Mouse (Mus musculus) ES-E14 (cell line): ENCODE results near the gene Pard3. TPM values are rescaled to one million over a fixed set of nuclear protein-coding genes. Genes with fewer than 3 reads are reported as not detected.
A peak's percentile ranks its signal among the peaks of the same experiment; 100 is the strongest.

Experiments
- DNase-seq: peaks from one replicate; pipeline ENCODE4 v3.0.0-alpha.2; 2013; ENCODE audit warnings: low read depth, low spot score
- H3K27ac ChIP-seq: 2 replicates; pipeline ENCODE4 v1.5.1; 2012; ENCODE audit warnings: low read depth, mild to moderate bottlenecking, low read length, moderate library complexity, mixed read lengths; ENCODE audit not compliant: poor library complexity, insufficient read depth, severe bottlenecking
- H3K36me3 ChIP-seq: 2 replicates; pipeline ENCODE4 v1.6.1; 2012; ENCODE audit warnings: mild to moderate bottlenecking, low read length, moderate library complexity, mixed read lengths; ENCODE audit not compliant: control insufficient read depth, poor library complexity, insufficient read depth, severe bottlenecking
- H3K4me1 ChIP-seq, 2 experiments: fragments of 150-350 bp in 1 of 2; sonication (generic) in 1 of 2; 2 replicates each; pipeline ENCODE4 v1.6.1; 2012; ENCODE audit warnings: low read length in 2 of 2, mild to moderate bottlenecking in 1 of 2, mixed read lengths in 1 of 2; ENCODE audit not compliant: control insufficient read depth in 2 of 2, insufficient read depth in 2 of 2, poor library complexity in 1 of 2
- H3K4me3 ChIP-seq, 2 experiments: fragments of 150-350 bp in 1 of 2; sonication (generic) in 1 of 2; 2 replicates each; pipeline ENCODE4 v1.5.1; 2012; ENCODE audit warnings: low read length in 2 of 2, low read depth in 1 of 2, mild to moderate bottlenecking in 1 of 2, mixed read lengths in 1 of 2; ENCODE audit not compliant: insufficient read depth in 1 of 2, poor library complexity in 1 of 2, severe bottlenecking in 1 of 2
- H3K9ac ChIP-seq: 2 replicates; pipeline ENCODE4 v1.6.1; 2012; ENCODE audit warnings: low read depth, mild to moderate bottlenecking, low read length, mixed read lengths; ENCODE audit not compliant: poor library complexity, insufficient read depth, severe bottlenecking
- H3K9me3 ChIP-seq: fragments of 150-350 bp; sonication (generic); 2 replicates; pipeline ENCODE4 v1.6.1; 2012; ENCODE audit warnings: low read depth, mild to moderate bottlenecking, low read length; ENCODE audit not compliant: control insufficient read depth, insufficient read depth
- CHD2 ChIP-seq: IDR thresholded peaks from 2 replicates; pipeline ENCODE4 v1.6.1; 2014; ENCODE audit warnings: mild to moderate bottlenecking, low read depth, low read length, inconsistent platforms
- HCFC1 ChIP-seq: IDR thresholded peaks from 2 replicates; pipeline ENCODE4 v1.6.1; 2012; ENCODE audit warnings: low read length, inconsistent platforms, borderline replicate concordance; ENCODE audit not compliant: insufficient read depth
- MAFK ChIP-seq: IDR thresholded peaks from 2 replicates; pipeline ENCODE4 v1.6.1; 2014; ENCODE audit warnings: mild to moderate bottlenecking, low read depth, low read length, inconsistent platforms; ENCODE audit not compliant: insufficient read depth
- ZC3H11A ChIP-seq: IDR thresholded peaks from 2 replicates; pipeline ENCODE4 v1.6.1; 2012; ENCODE audit warnings: low read depth, mild to moderate bottlenecking, inconsistent platforms, low read length, borderline replicate concordance
- ZNF384 ChIP-seq: IDR thresholded peaks from 2 replicates; pipeline ENCODE4 v1.6.1; 2012; ENCODE audit warnings: low read depth, low read length, inconsistent platforms
- in situ Hi-C, 2 experiments: fragments of 600-800 bp; cut with MboI; formaldehyde crosslinking; loops; one replicate each; pipeline ENCODE4 v1.15.1; 2025; ENCODE audit warnings: low sequenced_read_pairs in 2 of 2, inconsistent platforms in 1 of 2; ENCODE audit not compliant: unreplicated experiment in 2 of 2
- total RNA-seq: library from RNA; depleted of rRNA; stranded (reverse); fragments of 300-350 nt; gene quantifications from 2 replicates; pipeline ENCODE4 v1.2.3, GENCODE M21; 2012

The Pard3 gene
- total RNA-seq, 1 experiment: 30.2 TPM

GRCm38 (mm10) chr8:127325749-127326148, 262.1 kb downstream of the Pard3 start:
- H3K4me1 ChIP-seq: peaks cover 0 to 8% of the 10 kb centered on the region in 2 experiments; a peak in 2 of 4 replicates

DNA sequence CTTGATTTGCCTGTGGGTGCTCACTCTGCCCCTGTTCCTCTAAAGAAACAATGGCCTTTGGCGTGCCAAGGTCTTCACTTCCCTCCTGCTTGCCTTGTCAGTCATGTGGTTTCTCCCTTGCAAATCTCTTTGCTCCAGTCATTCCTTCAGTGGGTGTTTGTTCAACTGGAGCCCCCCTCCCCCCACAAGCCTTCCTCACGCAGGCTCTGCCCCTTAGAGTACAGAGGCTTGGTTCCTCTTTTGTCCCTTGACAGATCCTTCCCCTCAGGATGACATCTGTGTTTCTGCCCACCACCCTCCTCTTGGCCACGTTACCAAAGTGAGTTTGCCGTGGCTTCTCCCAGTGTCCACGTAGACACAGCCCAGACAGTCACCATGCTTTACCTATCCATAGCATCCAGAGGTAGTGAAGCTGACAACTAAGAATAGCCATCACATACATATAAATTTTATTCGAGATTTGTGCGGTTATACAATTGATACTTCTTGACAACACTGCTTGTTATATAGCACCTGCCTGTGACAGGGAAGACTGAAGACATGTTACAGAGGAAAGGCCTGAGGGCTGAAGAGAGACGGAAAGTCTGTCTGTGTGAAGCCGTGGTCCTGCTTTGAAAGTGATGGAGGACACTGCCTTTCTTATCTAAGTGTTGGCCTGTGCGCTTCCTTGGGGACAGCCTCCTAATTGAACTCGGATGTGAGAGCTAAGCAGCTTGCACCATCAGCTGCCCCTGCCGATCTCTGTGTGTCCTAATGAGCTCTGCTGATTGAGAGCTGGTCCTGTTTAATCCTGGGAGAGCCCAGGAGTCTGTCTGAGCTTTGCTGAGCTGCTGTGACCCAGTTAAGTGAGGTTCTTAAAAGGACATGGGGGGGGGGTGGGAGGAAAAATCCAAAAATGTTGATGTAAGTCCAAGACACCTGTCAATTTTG, 266.8 kb downstream of the Pard3 start:
- Histone ChIP-seq H3K4me3 (no peak overlapping the region), H3K27ac (no peak overlapping the region)

More at GRCm38 (mm10) chr8:127325749-127326148, 262.1 kb downstream of the Pard3 start:
- no peak overlapping the region for H3K4me3 ChIP-seq
- TF ChIP-seq ZNF384 (no peak), MAFK (no peak), ZC3H11A (no peak), HCFC1 (no peak), CHD2 (no peak)
- H3K9ac ChIP-seq: no peak overlapping the region
- no peak overlapping the region for H3K27ac ChIP-seq
- no peaks in the 10 kb centered on the region for H3K36me3 ChIP-seq
- H3K9me3 ChIP-seq: no peaks in the 10 kb centered on the region
- in situ Hi-C loops: loop anchor here in 1 of 2 experiments (25.0 kb wide), 1 partner anchor 1037 kb away; the partner anchor contains the start of gene Nrp1
- no peak for DNase-seq

DNA sequence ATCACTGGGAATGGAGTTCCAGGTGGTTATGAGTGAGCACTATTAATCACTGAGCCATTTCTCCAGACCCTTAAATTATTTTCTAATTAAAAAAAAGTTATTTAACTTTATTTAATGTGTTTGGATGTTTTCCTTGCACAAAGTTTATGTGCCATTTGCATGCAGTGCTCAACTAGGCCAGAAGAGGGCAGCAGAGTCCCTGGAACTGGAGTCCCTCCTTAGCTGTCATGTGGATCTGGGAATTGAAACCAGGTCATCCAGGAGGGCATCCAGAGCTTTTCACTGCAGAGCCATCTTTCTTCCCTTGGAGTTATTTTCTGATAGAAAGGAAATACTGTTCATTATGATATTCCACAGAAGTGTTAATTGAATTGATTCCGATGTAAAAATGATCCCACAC, 268.1 kb downstream of the Pard3 start:
- Histone ChIP-seq H3K4me3 (no peak overlapping the region), H3K4me1 (no peaks in the 10 kb centered on the region), H3K9me3 (no peaks in the 10 kb centered on the region), H3K9ac (no peak overlapping the region), H3K27ac (no peak overlapping the region), H3K36me3 (no peaks in the 10 kb centered on the region)
- in situ Hi-C loops: loop anchor here in 1 of 2 experiments (25.0 kb wide), 1 partner anchor 1031 kb away; the partner anchor contains the start of gene Nrp1
- TF ChIP-seq MAFK (no peak), CHD2 (no peak), ZNF384 (no peak), ZC3H11A (peak; percentile 92)
- DNase-seq: peak; percentile 62

More for the DNA sequence above, 266.8 kb downstream of the Pard3 start:
- H3K9ac ChIP-seq: no peak overlapping the region
- TF ChIP-seq ZNF384 (no peak), MAFK (no peak), HCFC1 (no peak), CHD2 (no peak), ZC3H11A (no peak)
- no peaks in the 10 kb centered on the region for H3K36me3 ChIP-seq
- H3K4me1 ChIP-seq: no peaks in the 10 kb centered on the region
- H3K9me3 ChIP-seq: no peaks in the 10 kb centered on the region
- DNase-seq: no peak
- in situ Hi-C loops: loop anchor here in 1 of 2 experiments (25.0 kb wide), 1 partner anchor 1032 kb away; the partner anchor contains the start of gene Nrp1

DNA sequence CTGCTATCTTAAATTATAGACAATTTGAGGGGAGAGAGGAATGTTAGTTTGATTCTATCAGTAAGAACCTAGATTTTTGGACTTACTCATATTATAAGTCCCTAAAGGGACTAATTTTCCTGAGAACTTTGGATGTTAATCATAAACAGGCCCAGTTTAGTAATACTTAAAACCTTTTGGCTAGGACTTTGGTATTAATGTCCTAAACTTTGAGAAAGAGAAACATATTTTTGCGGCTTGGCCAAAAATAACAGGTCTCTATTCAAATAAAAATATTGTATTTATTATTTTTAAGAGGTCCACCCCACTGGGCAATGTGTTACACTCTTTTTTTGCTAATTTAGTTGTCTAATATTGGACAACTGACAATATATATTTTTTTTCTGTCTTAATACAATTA, 271.5 kb downstream of the Pard3 start:
- no peaks in the 10 kb centered on the region for H3K4me1 ChIP-seq
- in situ Hi-C loops: loop anchor here in 1 of 2 experiments (25.0 kb wide), 1 partner anchor 1027 kb away; the partner anchor contains the start of gene Nrp1

More for the DNA sequence above, 271.5 kb downstream of the Pard3 start:
- Histone ChIP-seq H3K9me3 (no peaks in the 10 kb centered on the region), H3K4me3 (no peak overlapping the region), H3K9ac (no peak overlapping the region), H3K27ac (no peak overlapping the region), H3K36me3 (no peaks in the 10 kb centered on the region)
- no peak for TF ChIP-seq MAFK
- no peak for TF ChIP-seq ZC3H11A
- no peak for TF ChIP-seq HCFC1
- no peak for TF ChIP-seq CHD2
- no peak for TF ChIP-seq ZNF384
- no peak for DNase-seq
